Mouse (Mus musculus) C2C12 (cell line): ENCODE measurements around the gene Olfr266.

ENCODE experiments used
- CEBPB ChIP-seq: IDR thresholded peaks from one replicate; pipeline ENCODE4 v1.6.1; 2011; ENCODE audit warnings: low read depth, mild to moderate bottlenecking, control low read depth, moderate library complexity
- CTCF ChIP-seq: IDR thresholded peaks from one replicate; pipeline ENCODE4 v1.5.1; 2011; ENCODE audit not compliant: control insufficient read depth, insufficient read depth, insufficient read length
- FOSL1 ChIP-seq: IDR thresholded peaks from one replicate; pipeline ENCODE4 v1.8.0; 2011; ENCODE audit warnings: mild to moderate bottlenecking, low read length; ENCODE audit not compliant: poor library complexity, insufficient read depth, severe bottlenecking
- MAX ChIP-seq: IDR thresholded peaks from one replicate; pipeline ENCODE4 v1.6.1; 2011; ENCODE audit warnings: mild to moderate bottlenecking, control low read depth
- MYOD1 ChIP-seq: IDR thresholded peaks from one replicate; pipeline ENCODE4 v1.6.1; 2011; ENCODE audit warnings: low read depth; ENCODE audit not compliant: control insufficient read depth, insufficient read length
- MYOG ChIP-seq: IDR thresholded peaks from one replicate; pipeline ENCODE4 v1.6.1; 2011; ENCODE audit not compliant: control insufficient read depth, insufficient read length; ENCODE audit errors: extremely low read depth
- USF1 ChIP-seq: IDR thresholded peaks from one replicate; pipeline ENCODE4 v1.6.1; 2011; ENCODE audit warnings: low read depth, mild to moderate bottlenecking, control low read depth, moderate library complexity

- TF ChIP-seq CTCF: no peak
- no peak for TF ChIP-seq MYOD1
- TF ChIP-seq MAX: no peak
- no peak for TF ChIP-seq CEBPB
- peak; percentile 41 for TF ChIP-seq FOSL1
- no peak for TF ChIP-seq USF1
- no peak for TF ChIP-seq MYOG
Measured at GRCm38 (mm10) chr3:106785130-106785529, 41.0 kb downstream of the Olfr266 start.
